Mouse (Mus musculus): ENCODE data around the gene 2900026A02Rik. TPM values are rescaled to one million over a fixed set of nuclear protein-coding genes. Genes with fewer than 3 reads are reported as not detected.

Gene 2900026A02Rik
- polyA plus RNA-seq, 1 experiment from 2014 or later, result 4.4 TPM

GRCm38 (mm10) chr5:113081439-113081838, 139.6 kb downstream of the 2900026A02Rik start, which contains the start of gene Crybb3:
TSS of gene Crybb3 (minus strand) at chr5:113081584.
- Histone ChIP-seq H3K9ac (replicated peaks) (no peak within 1 kb of the TSS), H3K4me2 (replicated peaks) (no peak within 1 kb of the TSS), H3K4me1 (peaks cover 7% of the 10 kb centered on the region), H3K4me3 (no peak within 1 kb of the TSS), H3K27me3 (no peaks in the 10 kb centered on the region), H3K27ac (replicated peaks) (no peak within 1 kb of the TSS), H3K36me3 (no peaks in the 10 kb centered on the region), H3K9me3 (no peaks in the 10 kb centered on the region)
- WGBS, result 82% methylated on average over 8 of the region's 8 CpGs
- no peak for ATAC-seq (replicated peaks)

DNA sequence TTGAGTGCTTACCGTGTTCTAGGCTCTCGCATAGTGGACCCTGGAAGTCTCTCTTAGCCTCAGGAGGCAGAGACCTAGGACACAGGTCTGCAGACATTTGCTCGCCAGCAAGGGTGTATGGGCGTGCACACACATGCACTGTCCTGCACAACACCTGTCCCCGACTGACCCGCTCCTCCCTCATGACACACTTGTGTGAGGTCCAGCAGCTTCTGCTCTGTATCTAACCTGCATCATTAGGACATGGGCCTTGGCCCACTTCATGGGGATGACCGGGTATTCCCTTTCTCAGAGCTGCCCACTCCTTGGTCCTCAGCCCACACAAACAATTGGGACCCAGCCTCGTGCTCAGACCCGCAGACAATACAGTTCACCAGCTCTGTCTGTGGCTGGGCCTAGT, 140.0 kb downstream of the 2900026A02Rik start:
- Histone ChIP-seq H3K27me3 (no peaks in the 10 kb centered on the region), H3K4me1 (peaks cover 3% of the 10 kb centered on the region), H3K9ac (replicated peaks) (no peak overlapping the region), H3K27ac (replicated peaks) (no peak overlapping the region), H3K4me2 (replicated peaks) (no peak overlapping the region), H3K36me3 (no peaks in the 10 kb centered on the region), H3K4me3 (no peak overlapping the region), H3K9me3 (no peaks in the 10 kb centered on the region)
- 87% methylated on average over 9 of the region's 9 CpGs for WGBS
- no peak for ATAC-seq (replicated peaks)

DNA sequence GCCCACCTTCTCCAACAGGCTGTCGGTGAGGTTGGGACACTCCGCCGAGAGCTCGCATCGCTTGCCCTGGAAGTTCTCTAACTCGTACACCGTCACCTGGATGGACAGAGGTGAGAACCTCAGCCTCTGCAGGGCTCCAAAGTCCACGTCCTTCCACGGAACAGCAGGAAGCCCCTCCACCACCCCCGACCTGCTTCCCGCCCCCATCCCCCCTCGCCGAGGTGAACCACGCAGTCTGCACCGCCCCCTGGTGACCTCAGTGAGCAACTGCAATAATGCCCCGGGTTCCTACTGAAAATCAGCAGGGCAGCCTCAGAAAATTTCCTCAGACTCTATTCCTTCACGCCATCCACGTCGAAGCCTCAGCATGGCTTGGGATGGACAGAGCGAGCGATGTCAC, 141.3 kb downstream of the 2900026A02Rik start:
- no peak overlapping the region for H3K9ac ChIP-seq (replicated peaks)
- no peak overlapping the region for H3K27ac ChIP-seq (replicated peaks)
- no peaks in the 10 kb centered on the region for H3K27me3 ChIP-seq
- WGBS, result 20% methylated on average over 21 of the region's 21 CpGs
- H3K4me1 ChIP-seq, result no peaks in the 10 kb centered on the region
- no peaks in the 10 kb centered on the region for H3K9me3 ChIP-seq
- ATAC-seq (replicated peaks), result no peak
- no peaks in the 10 kb centered on the region for H3K36me3 ChIP-seq
- 0 out of 2 replicates have a peak overlapping the region, but pooled peaks have one; percentile 16 for H3K4me2 ChIP-seq (replicated peaks)
- H3K4me3 ChIP-seq, result no peak overlapping the region

DNA sequence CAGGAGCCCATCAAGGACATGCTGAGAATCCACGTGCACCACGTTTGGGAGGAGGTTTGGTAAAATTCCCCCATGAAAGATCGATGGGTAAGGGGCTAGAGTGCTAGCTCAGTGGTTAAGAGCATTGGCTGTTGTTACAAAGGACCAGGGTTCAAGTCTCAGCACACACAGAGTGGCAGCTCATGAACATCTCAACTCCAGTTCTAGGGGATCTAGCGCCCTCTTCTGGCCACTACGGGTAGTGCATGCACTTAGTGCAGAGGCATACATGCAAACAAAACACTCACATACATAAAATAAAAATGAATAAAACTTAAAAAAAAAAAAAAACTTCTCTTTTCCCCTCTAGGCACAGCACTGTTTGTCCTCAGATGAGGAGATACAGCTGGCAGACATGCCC, 142.3 kb downstream of the 2900026A02Rik start:
- Histone ChIP-seq H3K4me1 (no peaks in the 10 kb centered on the region), H3K9ac (replicated peaks) (no peak overlapping the region), H3K27ac (replicated peaks) (no peak overlapping the region), H3K27me3 (no peaks in the 10 kb centered on the region), H3K4me3 (no peak overlapping the region), H3K36me3 (no peaks in the 10 kb centered on the region), H3K4me2 (replicated peaks) (no peak overlapping the region), H3K9me3 (no peaks in the 10 kb centered on the region)
- WGBS, result 67% methylated on average over 5 of the region's 5 CpGs
- ATAC-seq (replicated peaks), result no peak

- Histone ChIP-seq H3K9ac (replicated peaks) (no peak within 1 kb of the TSS), H3K27me3 (no peaks in the 10 kb centered on the region), H3K9me3 (no peaks in the 10 kb centered on the region), H3K27ac (replicated peaks) (no peak within 1 kb of the TSS), H3K36me3 (no peaks in the 10 kb centered on the region), H3K4me1 (no peaks in the 10 kb centered on the region), H3K4me3 (no peak within 1 kb of the TSS), H3K4me2 (replicated peaks) (no peak within 1 kb of the TSS)
- no peak for ATAC-seq (replicated peaks)
These were observed 151.0 kb downstream of the 2900026A02Rik start, which contains the start of gene Crybb2 for GRCm38 (mm10) chr5:113070017-113070416. TSS of gene Crybb2 (minus strand) at chr5:113070117.

- no peak overlapping the region for H3K27ac ChIP-seq (replicated peaks)
- peaks cover 8% of the 10 kb centered on the region for H3K4me1 ChIP-seq
- H3K9ac ChIP-seq (replicated peaks), result no peak overlapping the region
- no peaks in the 10 kb centered on the region for H3K36me3 ChIP-seq
- no peaks in the 10 kb centered on the region for H3K27me3 ChIP-seq
- peak; percentile 63 for ATAC-seq (replicated peaks)
- WGBS, result 3% methylated on average over 16 of the region's 16 CpGs
- no peak overlapping the region for H3K4me3 ChIP-seq
- no peak overlapping the region for H3K4me2 ChIP-seq (replicated peaks)
- H3K9me3 ChIP-seq, result no peaks in the 10 kb centered on the region
These were observed 166.7 kb downstream of the 2900026A02Rik start for GRCm38 (mm10) chr5:113054308-113054707.

DNA sequence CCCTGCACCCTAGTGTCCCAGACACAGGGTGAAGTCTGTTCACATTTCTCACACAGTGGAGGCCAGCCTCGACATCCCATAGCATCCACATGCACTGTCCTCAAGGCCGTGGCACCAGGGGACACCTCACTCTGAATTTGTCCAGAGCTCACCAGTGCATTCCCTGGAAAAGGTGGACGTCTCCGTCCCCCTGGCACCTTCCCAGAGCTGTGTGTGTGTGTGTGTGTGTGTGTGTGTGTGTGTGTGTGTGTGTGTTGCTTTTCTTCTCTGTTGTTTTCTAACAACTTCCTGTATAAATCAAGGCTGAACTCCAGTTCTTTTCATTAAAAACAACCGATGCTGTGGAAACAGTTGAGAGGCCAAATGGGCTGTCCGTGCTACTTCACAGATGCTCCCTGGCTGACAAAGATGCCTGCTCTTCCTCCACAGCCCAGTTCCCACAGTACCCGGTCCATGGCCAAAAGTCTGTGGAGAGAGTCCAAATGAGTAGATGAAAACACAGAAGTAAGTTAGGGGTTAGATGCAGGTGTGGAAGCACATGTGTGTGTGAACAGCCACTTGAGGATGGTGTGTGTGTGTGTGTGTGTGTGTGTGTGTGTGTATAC, 170.4 kb downstream of the 2900026A02Rik start:
- no peaks in the 10 kb centered on the region for H3K9me3 ChIP-seq

GRCm38 (mm10) chr5:113049876-113050275, 171.2 kb downstream of the 2900026A02Rik start:
- no peak overlapping the region for H3K4me2 ChIP-seq (replicated peaks)
- no peak overlapping the region for H3K4me3 ChIP-seq
- no peak overlapping the region for H3K9ac ChIP-seq (replicated peaks)
- no peak overlapping the region for H3K27ac ChIP-seq (replicated peaks)
- H3K9me3 ChIP-seq, result no peaks in the 10 kb centered on the region
- no peaks in the 10 kb centered on the region for H3K36me3 ChIP-seq
- ATAC-seq (replicated peaks), result 0 out of 2 replicates have a peak, but pooled peaks have one; percentile 28
- H3K27me3 ChIP-seq, result no peaks in the 10 kb centered on the region
- H3K4me1 ChIP-seq, result peaks cover 21% of the 10 kb centered on the region

More for the DNA sequence above, 170.4 kb downstream of the 2900026A02Rik start:
- no peak overlapping the region for H3K4me3 ChIP-seq
- H3K4me2 ChIP-seq (replicated peaks), result no peak overlapping the region
- 50% methylated on average over 7 of the region's 7 CpGs for WGBS
- no peaks in the 10 kb centered on the region for H3K27me3 ChIP-seq
- no peak overlapping the region for H3K9ac ChIP-seq (replicated peaks)
- no peak for ATAC-seq (replicated peaks)
- H3K36me3 ChIP-seq, result no peaks in the 10 kb centered on the region
- peaks cover 15% of the 10 kb centered on the region for H3K4me1 ChIP-seq
- H3K27ac ChIP-seq (replicated peaks), result no peak overlapping the region

GRCm38 (mm10) chr5:113045511-113046273, 175.3 kb downstream of the 2900026A02Rik start:
- no peak overlapping the region for H3K4me2 ChIP-seq (replicated peaks)
- H3K4me3 ChIP-seq, result no peak overlapping the region
- ATAC-seq (replicated peaks), result 0 out of 2 replicates have a peak, but pooled peaks have one; percentile 36
- H3K27ac ChIP-seq (replicated peaks), result peak overlapping the region; percentile 62
- H3K27me3 ChIP-seq, result no peaks in the 10 kb centered on the region
- no peaks in the 10 kb centered on the region for H3K9me3 ChIP-seq
- H3K4me1 ChIP-seq, result peaks cover 43% of the 10 kb centered on the region
- no peak overlapping the region for H3K9ac ChIP-seq (replicated peaks)
- 79% methylated on average over 10 of the region's 10 CpGs for WGBS
- H3K36me3 ChIP-seq, result no peaks in the 10 kb centered on the region

DNA sequence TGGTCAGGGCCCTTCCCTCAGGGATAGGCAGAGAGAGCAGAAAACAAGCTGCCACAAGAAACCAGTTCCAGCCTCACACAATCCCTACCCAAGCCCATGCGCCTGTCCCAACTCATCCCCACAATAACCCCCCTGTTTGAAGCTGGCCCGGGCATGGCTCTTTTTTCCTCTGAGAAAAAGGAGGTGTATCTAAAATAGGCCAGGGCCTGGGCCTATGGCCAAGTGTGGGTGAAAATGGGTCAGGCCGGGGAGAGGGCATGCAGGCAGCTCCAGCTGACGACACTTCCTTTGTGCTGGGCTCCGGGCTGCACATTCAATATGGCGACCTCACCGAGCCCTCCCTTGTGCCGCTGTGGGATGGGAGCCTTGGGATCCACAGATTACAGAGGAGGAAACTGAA, 177.5 kb downstream of the 2900026A02Rik start:
- no peak for ATAC-seq (replicated peaks)
- Histone ChIP-seq H3K27me3 (no peaks in the 10 kb centered on the region), H3K4me1 (peaks cover 42% of the 10 kb centered on the region), H3K36me3 (no peaks in the 10 kb centered on the region), H3K9me3 (no peaks in the 10 kb centered on the region), H3K4me3 (no peak overlapping the region), H3K27ac (replicated peaks) (peak overlapping the region; percentile 14; the same call in 1 of the 2 replicates), H3K9ac (replicated peaks) (no peak overlapping the region), H3K4me2 (replicated peaks) (no peak overlapping the region)
- 56% methylated on average over 8 of the region's 8 CpGs for WGBS

GRCm38 (mm10) chr5:113041567-113042071, 179.4 kb downstream of the 2900026A02Rik start:
- Histone ChIP-seq H3K9me3 (no peaks in the 10 kb centered on the region), H3K27ac (replicated peaks) (peak overlapping the region; percentile 74), H3K9ac (replicated peaks) (no peak overlapping the region), H3K36me3 (no peaks in the 10 kb centered on the region), H3K4me3 (no peak overlapping the region), H3K27me3 (no peaks in the 10 kb centered on the region), H3K4me1 (peaks cover 42% of the 10 kb centered on the region), H3K4me2 (replicated peaks) (no peak overlapping the region)
- WGBS, result 2% methylated on average over 5 of the region's 5 CpGs
- ATAC-seq (replicated peaks), result peak; percentile 91

DNA sequence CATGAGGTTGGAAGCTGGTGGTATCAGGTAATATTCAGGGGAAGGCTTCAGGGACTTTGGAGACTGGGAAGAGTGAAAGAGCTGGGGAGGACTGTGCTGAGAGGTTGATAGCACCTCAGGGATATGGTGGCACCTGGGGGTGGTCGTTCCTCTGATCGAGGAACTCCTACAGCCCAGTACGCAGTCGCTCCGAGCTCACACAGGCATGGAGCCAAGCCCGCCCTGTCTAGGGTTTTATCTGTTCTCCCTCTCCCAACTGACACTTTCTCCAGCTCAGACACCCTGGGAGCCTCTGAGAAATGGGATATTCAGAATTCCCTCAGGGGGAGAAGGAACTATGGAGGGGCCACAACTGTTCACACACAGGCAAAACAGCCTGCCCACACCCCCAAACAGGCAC, 180.3 kb downstream of the 2900026A02Rik start:
- H3K27ac ChIP-seq (replicated peaks), result peak overlapping the region; percentile 74
- H3K4me3 ChIP-seq, result no peak overlapping the region
- H3K9ac ChIP-seq (replicated peaks), result no peak overlapping the region
- H3K36me3 ChIP-seq, result no peaks in the 10 kb centered on the region
- 0 out of 2 replicates have a peak, but pooled peaks have one; percentile 1 for ATAC-seq (replicated peaks)
- no peaks in the 10 kb centered on the region for H3K9me3 ChIP-seq
- WGBS, result 36% methylated on average over 6 of the region's 6 CpGs
- H3K4me1 ChIP-seq, result peaks cover 42% of the 10 kb centered on the region
- H3K27me3 ChIP-seq, result no peaks in the 10 kb centered on the region
- no peak overlapping the region for H3K4me2 ChIP-seq (replicated peaks)

Measured in forebrain, embryonic 15.5 days (tissue).